Mouse (Mus musculus) forebrain, embryonic 14.5 days (tissue): ENCODE data around the gene Tap2. TPM values are rescaled to one million over a fixed set of nuclear protein-coding genes. Genes with fewer than 3 reads are reported as not detected.

ENCODE experiments used
- ATAC-seq: fragments of 200-750 bp; cut with Nextera tagmentation; 2 replicates; pipeline ENCODE4 v1.8.0; 2017; ENCODE audit warnings: mild to moderate bottlenecking, moderate library complexity
- DNase-seq: peaks from one replicate; pipeline ENCODE4 v3.0.0-alpha.2; 2015; ENCODE audit warnings: low spot score
- H3K27ac ChIP-seq: fragments of 300-500 bp; sonication (generic); 2 replicates; pipeline ENCODE4 v1.5.1; 2014; ENCODE audit warnings: low read depth, mild to moderate bottlenecking, control low read depth, low read length, moderate library complexity
- H3K27me3 ChIP-seq: fragments of 300-500 bp; sonication (generic); replicated peaks from 2 replicates; pipeline ENCODE4 v1.6.1; 2014; ENCODE audit warnings: low read length, control low read depth, mixed read lengths; ENCODE audit not compliant: control insufficient read depth, insufficient read depth
- H3K36me3 ChIP-seq: fragments of 300-500 bp; sonication (generic); 2 replicates; pipeline ENCODE4 v1.6.1; 2014; ENCODE audit warnings: low read length, control low read depth; ENCODE audit not compliant: control insufficient read depth, insufficient read depth
- H3K4me1 ChIP-seq: fragments of 300-500 bp; sonication (generic); 2 replicates; pipeline ENCODE4 v1.6.1; 2014; ENCODE audit warnings: antibody characterized with exemption, low read length, control low read depth; ENCODE audit not compliant: control insufficient read depth, insufficient read depth
- H3K4me2 ChIP-seq: fragments of 300-500 bp; sonication (generic); 2 replicates; pipeline ENCODE4 v1.6.1; 2014; ENCODE audit warnings: mild to moderate bottlenecking, control low read depth, low read length
- H3K4me3 ChIP-seq: fragments of 300-500 bp; sonication (generic); 2 replicates; pipeline ENCODE4 v1.5.1; 2014; ENCODE audit warnings: low read depth, low read length, control low read depth
- H3K9ac ChIP-seq: fragments of 300-500 bp; sonication (generic); 2 replicates; pipeline ENCODE4 v1.6.1; 2014; ENCODE audit warnings: mild to moderate bottlenecking, low read length, control low read depth, moderate library complexity
- H3K9me3 ChIP-seq: fragments of 300-500 bp; sonication (generic); replicated peaks from 2 replicates; pipeline ENCODE4 v1.6.1; 2016; ENCODE audit warnings: low read length, control low read depth, mixed read lengths; ENCODE audit not compliant: control insufficient read depth
- WGBS: fragments of 180-500 bp; shearing (Covaris S2); extraction: QIAGEN DNeasy Blood & Tissue Kit; methylation state at CpG from one replicate; pipeline ENCODE4 v1.1.7; 2014; 5-methylcytosine and 5-hydroxymethylcytosine counted together
- polyA plus RNA-seq: library from polyadenylated mRNA; unstranded; fragments of >200 nt; fragmentation: Nextera tagmentation; extraction: Ambion mirVana; gene quantifications from 2 replicates; pipeline ENCODE4 v1.2.1, GENCODE M21; 2014

The Tap2 gene
- polyA plus RNA-seq, 1 experiment from 2014 or later: 0.28 TPM

- Histone ChIP-seq H3K9ac (no peak overlapping the region), H3K9me3 (no peaks in the 10 kb centered on the region), H3K4me3 (no peak overlapping the region), H3K4me2 (no peak overlapping the region), H3K27ac (no peak overlapping the region), H3K36me3 (no peaks in the 10 kb centered on the region), H3K4me1 (no peaks in the 10 kb centered on the region), H3K27me3 (peaks cover 39% of the 10 kb centered on the region)
- 61% methylated on average over 12 of the region's 12 CpGs for WGBS
- ATAC-seq (no peak), DNase-seq (no peak)
Measured at GRCm38 (mm10) chr17:34199050-34199619, 4.2 kb upstream of the Tap2 start.

GRCm38 (mm10) chr17:34200047-34200446 lies 3.3 kb upstream of the Tap2 start:
- peaks cover 37% of the 10 kb centered on the region for H3K27me3 ChIP-seq

GRCm38 (mm10) chr17:34200772-34201505 lies 2.4 kb upstream of the Tap2 start:
- DNase-seq (no peak), ATAC-seq (no peak)
- H3K9ac ChIP-seq: no peak overlapping the region
- no peak overlapping the region for H3K4me3 ChIP-seq
- H3K4me2 ChIP-seq: no peak overlapping the region
- H3K27ac ChIP-seq: no peak overlapping the region
- 86% methylated on average over 16 of the region's 16 CpGs for WGBS
- H3K27me3 ChIP-seq: peaks cover 42% of the 10 kb centered on the region
- H3K36me3 ChIP-seq: no peaks in the 10 kb centered on the region
- no peaks in the 10 kb centered on the region for H3K9me3 ChIP-seq
- H3K4me1 ChIP-seq: no peaks in the 10 kb centered on the region

More at GRCm38 (mm10) chr17:34200047-34200446, 3.3 kb upstream of the Tap2 start:
- Histone ChIP-seq H3K9me3 (no peaks in the 10 kb centered on the region), H3K4me2 (no peak overlapping the region), H3K36me3 (no peaks in the 10 kb centered on the region), H3K27ac (no peak overlapping the region), H3K4me1 (no peaks in the 10 kb centered on the region), H3K9ac (no peak overlapping the region), H3K4me3 (no peak overlapping the region)
- no peak for DNase-seq
- WGBS: 86% methylated on average over 10 of the region's 10 CpGs
- no peak for ATAC-seq

GRCm38 (mm10) chr17:34201506-34202055 lies 1.7 kb upstream of the Tap2 start:
- Histone ChIP-seq H3K4me1 (no peaks in the 10 kb centered on the region), H3K4me3 (no peak overlapping the region), H3K27me3 (peaks cover 40% of the 10 kb centered on the region), H3K36me3 (no peaks in the 10 kb centered on the region), H3K27ac (no peak overlapping the region), H3K4me2 (no peak overlapping the region), H3K9ac (no peak overlapping the region), H3K9me3 (no peaks in the 10 kb centered on the region)
- DNase-seq (no peak), ATAC-seq (no peak)
- WGBS: 76% methylated on average over 7 of the region's 7 CpGs

GRCm38 (mm10) chr17:34202760-34203442 lies 426 bp upstream of the Tap2 start:
- H3K9me3 ChIP-seq: no peaks in the 10 kb centered on the region
- no peak overlapping the region for H3K9ac ChIP-seq
- 90% methylated on average over 4 of the region's 4 CpGs for WGBS
- H3K27me3 ChIP-seq: peaks cover 32% of the 10 kb centered on the region
- H3K27ac ChIP-seq: no peak overlapping the region
- DNase-seq (no peak), ATAC-seq (no peak)
- H3K4me2 ChIP-seq: no peak overlapping the region
- H3K4me1 ChIP-seq: no peaks in the 10 kb centered on the region
- no peaks in the 10 kb centered on the region for H3K36me3 ChIP-seq
- H3K4me3 ChIP-seq: no peak overlapping the region

- Histone ChIP-seq H3K4me2 (peak overlapping the region; percentile 83), H3K27ac (no peak overlapping the region), H3K9me3 (no peaks in the 10 kb centered on the region), H3K9ac (peak overlapping the region; percentile 69), H3K36me3 (no peaks in the 10 kb centered on the region), H3K4me3 (peak overlapping the region; percentile 56), H3K4me1 (no peaks in the 10 kb centered on the region), H3K27me3 (peaks cover 18% of the 10 kb centered on the region)
- ATAC-seq (peak; percentile 72), DNase-seq (peak; percentile 78)
- WGBS: under 1% methylated on average over 43 of the region's 44 CpGs
Measured at GRCm38 (mm10) chr17:34204303-34205010, 1.1 kb downstream of the Tap2 start.

- WGBS: 11% methylated on average over 17 of the region's 18 CpGs
- peak overlapping the region; percentile 56 for H3K4me3 ChIP-seq
- H3K36me3 ChIP-seq: no peaks in the 10 kb centered on the region
- no peaks in the 10 kb centered on the region for H3K9me3 ChIP-seq
- H3K27ac ChIP-seq: no peak overlapping the region
- ATAC-seq (peak; percentile 29; the same call in 1 of the 2 replicates), DNase-seq (no peak)
- H3K27me3 ChIP-seq: peaks cover 18% of the 10 kb centered on the region
- H3K4me2 ChIP-seq: peak overlapping the region; percentile 83
- no peaks in the 10 kb centered on the region for H3K4me1 ChIP-seq
- peak overlapping the region; percentile 69 for H3K9ac ChIP-seq
Measured at GRCm38 (mm10) chr17:34205021-34205745, 1.9 kb downstream of the Tap2 start.

- no peaks in the 10 kb centered on the region for H3K4me1 ChIP-seq
- H3K27ac ChIP-seq: no peak overlapping the region
- peak; percentile 29 for DNase-seq
- no peaks in the 10 kb centered on the region for H3K36me3 ChIP-seq
- H3K27me3 ChIP-seq: peaks cover 18% of the 10 kb centered on the region
- WGBS: 17% methylated on average over 9 of the region's 9 CpGs
- ATAC-seq: no peak
- H3K4me2 ChIP-seq: no peak overlapping the region
- no peaks in the 10 kb centered on the region for H3K9me3 ChIP-seq
- H3K9ac ChIP-seq: no peak overlapping the region
- H3K4me3 ChIP-seq: no peak overlapping the region
Measured at GRCm38 (mm10) chr17:34205746-34206176, 2.4 kb downstream of the Tap2 start.
